Mouse (Mus musculus): ENCODE measurements around the gene Fam129b.

DNA sequence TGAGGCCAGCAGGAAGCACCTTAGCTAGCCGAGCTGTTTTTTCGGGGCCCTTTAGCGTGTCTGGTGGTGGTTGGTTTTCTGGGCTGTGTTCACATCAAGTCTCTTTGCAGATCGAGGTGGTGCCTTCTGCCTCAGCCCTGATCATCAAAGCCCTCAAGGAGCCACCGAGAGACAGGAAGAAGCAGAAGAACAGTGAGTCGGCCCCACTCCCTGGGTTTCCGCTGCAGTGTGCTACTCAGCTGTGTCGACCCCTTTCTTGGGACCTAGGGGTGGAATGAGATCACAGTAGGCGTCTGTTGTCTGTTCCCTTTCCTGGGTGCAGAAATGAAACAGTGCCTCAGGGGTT lies 86.9 kb downstream of the Fam129b start:
- TF ChIP-seq POLR2A (IDR thresholded peaks at IDR 0.05; ENCODE audit: borderline replicate concordance, low read depth, low read length) (no peak), CTCF (IDR thresholded peaks at IDR 0.05; ENCODE audit: low read depth, low read length) (no peak)

All from bone marrow macrophage, adult 2 months (primary cell).